Mouse (Mus musculus) fat pad, adult 2 months (tissue): ENCODE results near the gene Tmem221.
"Not testable (repeated sequence)": the region's sequence is repeated elsewhere in the genome, so short reads cannot be mapped to it uniquely, and the experiment has no call there.

Experiments
- DNase-seq: peaks from one replicate; pipeline ENCODE4 v3.0.0-alpha.2; 2011; ENCODE audit warnings: low read depth, low spot score; ENCODE audit errors: extremely low read depth

Tmem221 gene

GRCm38 (mm10) chr8:71552770-71553169, 5.9 kb downstream of the Tmem221 start:
- DNase-seq, result no peak

GRCm38 (mm10) chr8:71550754-71551153, 7.9 kb downstream of the Tmem221 start:
- no peak for DNase-seq

- no peak for DNase-seq
Measured at GRCm38 (mm10) chr8:71547590-71547989, 11.1 kb downstream of the Tmem221 start.

GRCm38 (mm10) chr8:71545053-71545452, 13.6 kb downstream of the Tmem221 start:
- DNase-seq, result no peak

- no peak for DNase-seq
Measured at GRCm38 (mm10) chr8:71543755-71544154, 14.9 kb downstream of the Tmem221 start.

GRCm38 (mm10) chr8:71542632-71543343, 15.9 kb downstream of the Tmem221 start, which contains the start of gene Mvb12a:
TSS of gene Mvb12a (plus strand) at chr8:71542922.
- peak; percentile 95 for DNase-seq

GRCm38 (mm10) chr8:71537028-71537867, 21.4 kb downstream of the Tmem221 start, which contains the start of gene Bst2:
TSS of gene Bst2 (minus strand) at chr8:71537456.
- DNase-seq, result peak; percentile 39

GRCm38 (mm10) chr8:71535663-71536062, 23.0 kb downstream of the Tmem221 start:
- DNase-seq, result no peak

- no peak for DNase-seq
Measured at GRCm38 (mm10) chr8:71534263-71534810, 24.3 kb downstream of the Tmem221 start.

GRCm38 (mm10) chr8:71530735-71531467, 27.8 kb downstream of the Tmem221 start:
- DNase-seq, result not testable (repeated sequence)

- no peak for DNase-seq
Measured at GRCm38 (mm10) chr8:71528362-71529073, 30.2 kb downstream of the Tmem221 start.

GRCm38 (mm10) chr8:71527162-71527870, 31.4 kb downstream of the Tmem221 start:
- no peak for DNase-seq

GRCm38 (mm10) chr8:71526272-71526671, 32.4 kb downstream of the Tmem221 start:
- DNase-seq, result no peak

GRCm38 (mm10) chr8:71525226-71526050, 33.2 kb downstream of the Tmem221 start, which contains the start of gene Ccdc194:
TSS of gene Ccdc194 (minus strand) at chr8:71525711.
- no peak for DNase-seq

- no peak for DNase-seq
Measured at GRCm38 (mm10) chr8:71521634-71522033, 37.0 kb downstream of the Tmem221 start.

- not testable (repeated sequence) for DNase-seq
Measured at GRCm38 (mm10) chr8:71519037-71519825, 39.4 kb downstream of the Tmem221 start.

GRCm38 (mm10) chr8:71516786-71517185, 41.9 kb downstream of the Tmem221 start:
- no peak for DNase-seq

GRCm38 (mm10) chr8:71515043-71515442, 43.6 kb downstream of the Tmem221 start:
- DNase-seq, result no peak
